Mouse (Mus musculus) midbrain, embryonic 13.5 days (tissue): ENCODE results near the gene Wdfy3. TPM values are rescaled to one million over a fixed set of nuclear protein-coding genes. Genes with fewer than 3 reads are reported as not detected.
"Not testable (repeated sequence)": the region's sequence is repeated elsewhere in the genome, so short reads cannot be mapped to it uniquely, and the experiment has no call there.

ENCODE experiments used
- ATAC-seq: fragments of 200-750 bp; cut with Nextera tagmentation; 2 replicates; pipeline ENCODE4 v1.8.0; 2017; ENCODE audit warnings: mild to moderate bottlenecking, moderate TSS enrichment, moderate library complexity
- H3K27ac ChIP-seq: fragments of 300-500 bp; sonication (generic); 2 replicates; pipeline ENCODE4 v1.5.1; 2015; ENCODE audit warnings: inconsistent platforms, mild to moderate bottlenecking, moderate library complexity
- H3K27me3 ChIP-seq: fragments of 300-500 bp; sonication (generic); 2 replicates; pipeline ENCODE4 v1.6.1; 2015; ENCODE audit warnings: mild to moderate bottlenecking, inconsistent platforms
- H3K36me3 ChIP-seq: fragments of 300-500 bp; sonication (generic); 2 replicates; pipeline ENCODE4 v1.6.1; 2015; ENCODE audit warnings: mild to moderate bottlenecking, inconsistent platforms
- H3K4me1 ChIP-seq: fragments of 300-500 bp; sonication (generic); replicated peaks from 2 replicates; pipeline ENCODE4 v1.6.1; 2015; ENCODE audit warnings: inconsistent platforms
- H3K4me2 ChIP-seq: fragments of 300-500 bp; sonication (generic); replicated peaks from 2 replicates; pipeline ENCODE4 v1.6.1; 2015; ENCODE audit warnings: moderate library complexity, mild to moderate bottlenecking, inconsistent platforms
- H3K4me3 ChIP-seq: fragments of 300-500 bp; sonication (generic); replicated peaks from 2 replicates; pipeline ENCODE4 v1.5.1; 2015; ENCODE audit warnings: mild to moderate bottlenecking, inconsistent platforms
- H3K9ac ChIP-seq: fragments of 300-500 bp; sonication (generic); replicated peaks from 2 replicates; pipeline ENCODE4 v1.6.1; 2015; ENCODE audit warnings: mild to moderate bottlenecking, inconsistent platforms
- H3K9me3 ChIP-seq: fragments of 300-500 bp; sonication (generic); 2 replicates; pipeline ENCODE4 v1.6.1; 2016; ENCODE audit warnings: mild to moderate bottlenecking, inconsistent platforms
- WGBS: fragments of 180-500 bp; shearing (Covaris S2); methylation state at CpG from one replicate; pipeline ENCODE4 v1.1.7; 2015; 5-methylcytosine and 5-hydroxymethylcytosine counted together
- polyA plus RNA-seq: library from polyadenylated mRNA; unstranded; fragments of >200 nt; fragmentation: Nextera tagmentation; extraction: Ambion mirVana; gene quantifications from 2 replicates; pipeline ENCODE4 v1.2.1, GENCODE M21; 2015

Wdfy3 gene
- polyA plus RNA-seq, 1 experiment from 2014 or later: 33.6 TPM

DNA sequence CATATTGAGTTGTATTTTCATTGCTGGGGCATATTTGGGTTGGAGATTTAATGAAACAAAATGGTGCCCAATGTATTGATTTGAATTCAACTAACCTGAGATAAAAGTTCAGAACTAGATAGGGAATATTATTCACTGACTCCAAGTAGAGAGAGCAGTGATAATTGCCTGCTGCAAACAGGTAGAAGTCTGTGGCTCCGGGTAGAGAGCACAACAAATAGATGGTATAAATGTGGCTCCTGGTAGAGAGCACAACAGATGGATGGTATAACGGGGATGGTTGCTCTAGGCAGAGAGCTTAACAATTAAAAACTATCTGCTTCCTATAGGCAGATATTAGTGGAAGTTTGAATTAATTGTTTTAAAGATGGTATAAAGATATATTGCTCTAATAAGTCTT is 232.1 kb downstream of the Wdfy3 start:
- not testable (repeated sequence) for H3K4me2 ChIP-seq, H3K9me3 ChIP-seq, H3K27me3 ChIP-seq, H3K4me3 ChIP-seq, H3K4me1 ChIP-seq, H3K27ac ChIP-seq, ATAC-seq, H3K9ac ChIP-seq
- H3K36me3 ChIP-seq: peaks cover 83% of the 10 kb centered on the region
- 96% methylated on average over 2 of the region's 2 CpGs for WGBS

DNA sequence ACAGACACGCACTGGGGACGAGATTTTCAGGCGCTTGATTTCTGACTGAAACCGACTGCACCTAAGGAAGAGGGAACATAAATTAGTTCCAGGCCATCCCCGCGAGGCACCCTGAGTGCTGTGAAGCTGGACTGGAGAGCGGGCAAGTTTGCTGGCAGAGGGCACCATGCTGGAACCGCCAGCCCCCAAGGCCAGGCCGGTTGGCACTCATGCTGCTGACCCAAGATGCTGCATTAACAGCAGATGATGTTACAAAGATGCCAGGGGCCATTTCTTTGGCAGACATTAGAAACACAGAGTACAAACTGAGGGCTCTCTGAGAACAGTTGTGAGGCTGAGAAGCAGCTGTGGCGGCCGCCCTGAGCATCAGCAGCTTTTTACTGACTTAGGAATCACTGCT is 233.5 kb downstream of the Wdfy3 start:
- Histone ChIP-seq H3K4me3 (no peak overlapping the region), H3K9me3 (no peaks in the 10 kb centered on the region), H3K27me3 (no peaks in the 10 kb centered on the region), H3K4me2 (no peak overlapping the region), H3K36me3 (peaks cover 79% of the 10 kb centered on the region), H3K9ac (no peak overlapping the region), H3K4me1 (no peaks in the 10 kb centered on the region), H3K27ac (no peak overlapping the region; the same call in 1 of the 2 replicates)
- ATAC-seq: no peak
- WGBS: 94% methylated on average over 11 of the region's 11 CpGs

- Histone ChIP-seq H3K9me3 (no peaks in the 10 kb centered on the region), H3K4me1 (no peaks in the 10 kb centered on the region), H3K4me2 (no peak overlapping the region), H3K4me3 (no peak overlapping the region), H3K27ac (no peak overlapping the region), H3K9ac (no peak overlapping the region), H3K36me3 (peaks cover 57% of the 10 kb centered on the region), H3K27me3 (no peaks in the 10 kb centered on the region)
- ATAC-seq: no peak
- WGBS: 56% methylated on average over 8 of the region's 8 CpGs
Measured at GRCm38 (mm10) chr5:101833875-101834274, 235.8 kb downstream of the Wdfy3 start.

- no peaks in the 10 kb centered on the region for H3K9me3 ChIP-seq
- no peaks in the 10 kb centered on the region for H3K27me3 ChIP-seq
- H3K4me1 ChIP-seq: no peaks in the 10 kb centered on the region
- no peak for ATAC-seq
- no peak overlapping the region for H3K4me2 ChIP-seq
- peaks cover 48% of the 10 kb centered on the region for H3K36me3 ChIP-seq
- no peak overlapping the region for H3K9ac ChIP-seq
- no peak overlapping the region for H3K27ac ChIP-seq
- no peak overlapping the region for H3K4me3 ChIP-seq
- 97% methylated on average over 5 of the region's 5 CpGs for WGBS
Measured at GRCm38 (mm10) chr5:101832991-101833390, 236.7 kb downstream of the Wdfy3 start.

DNA sequence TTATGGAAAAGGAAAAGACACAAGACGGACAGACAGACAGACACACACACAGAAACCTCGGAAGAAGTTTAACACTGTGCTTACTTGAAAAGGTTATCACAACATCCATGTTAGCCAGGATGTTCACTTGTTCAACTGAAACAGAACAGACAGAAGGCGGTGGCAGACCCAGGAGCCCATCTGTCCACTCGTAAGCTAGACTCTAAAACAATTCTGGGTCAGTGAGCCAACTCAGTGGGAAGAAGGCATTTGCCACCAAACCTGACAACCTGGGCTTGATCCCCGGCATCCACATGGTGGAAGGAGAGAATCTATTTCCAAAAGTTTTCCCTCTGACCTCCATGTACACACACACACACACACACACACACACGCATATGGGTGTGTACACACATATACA is 237.7 kb downstream of the Wdfy3 start:
- peaks cover 40% of the 10 kb centered on the region for H3K36me3 ChIP-seq
- no peaks in the 10 kb centered on the region for H3K9me3 ChIP-seq
- no peak overlapping the region for H3K27ac ChIP-seq
- no peak overlapping the region for H3K4me3 ChIP-seq
- 95% methylated on average over 6 of the region's 6 CpGs for WGBS
- H3K4me2 ChIP-seq: no peak overlapping the region
- no peak overlapping the region for H3K9ac ChIP-seq
- H3K4me1 ChIP-seq: peaks cover 5% of the 10 kb centered on the region
- no peaks in the 10 kb centered on the region for H3K27me3 ChIP-seq
- ATAC-seq: no peak

DNA sequence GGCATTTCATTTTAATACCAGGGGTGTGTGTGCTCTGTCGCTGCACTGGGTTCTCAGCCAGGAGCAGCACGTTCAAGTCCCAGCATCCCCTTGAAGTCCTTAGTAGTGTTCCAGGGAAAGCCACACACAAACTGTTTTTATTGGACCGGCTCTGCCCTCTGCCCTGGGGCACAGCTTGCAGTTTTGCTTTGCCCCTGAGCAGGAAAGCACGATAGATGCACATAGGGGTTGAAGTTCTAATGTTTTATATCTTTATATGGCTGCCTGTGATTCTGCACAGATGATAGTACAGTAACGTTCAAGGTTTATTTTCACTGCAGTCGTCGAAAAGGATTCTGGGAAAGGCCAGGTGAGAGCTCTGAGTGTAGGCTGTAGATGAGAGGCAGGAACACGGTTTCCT is 239.5 kb downstream of the Wdfy3 start:
- 88% methylated on average over 8 of the region's 8 CpGs for WGBS
- no peak for ATAC-seq

DNA sequence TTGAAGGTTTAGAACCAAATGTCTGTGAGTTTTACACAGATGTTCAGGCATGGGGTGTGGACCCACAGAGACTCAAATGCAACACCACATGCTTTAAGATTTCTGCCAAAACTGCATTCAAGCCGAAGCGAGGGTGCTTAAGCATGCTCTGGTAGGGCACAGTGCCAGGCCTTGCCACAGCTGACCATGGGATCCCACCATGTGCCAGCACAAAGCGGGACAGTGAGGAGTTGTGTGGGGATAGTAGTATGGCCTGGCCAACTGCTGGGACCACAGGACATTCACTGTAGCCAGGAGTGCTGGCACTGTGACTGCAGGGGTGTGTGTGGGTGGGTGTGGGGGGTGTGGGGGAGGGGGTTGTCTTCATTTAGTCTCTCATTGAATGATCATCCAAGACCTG is 240.8 kb downstream of the Wdfy3 start:
- 89% methylated on average over 3 of the region's 3 CpGs for WGBS
- Histone ChIP-seq H3K4me2 (no peak overlapping the region), H3K9me3 (no peaks in the 10 kb centered on the region), H3K4me3 (no peak overlapping the region), H3K27me3 (peaks cover 3% of the 10 kb centered on the region; the same call in 1 of the 2 replicates), H3K36me3 (peaks cover 17% of the 10 kb centered on the region), H3K27ac (no peak overlapping the region), H3K9ac (no peak overlapping the region), H3K4me1 (peaks cover 21% of the 10 kb centered on the region)
- ATAC-seq: no peak

More for the DNA sequence above, 239.5 kb downstream of the Wdfy3 start:
- no peaks in the 10 kb centered on the region; the same call in 1 of the 2 replicates for H3K27me3 ChIP-seq
- no peak overlapping the region for H3K27ac ChIP-seq
- H3K4me1 ChIP-seq: peaks cover 20% of the 10 kb centered on the region
- peaks cover 25% of the 10 kb centered on the region for H3K36me3 ChIP-seq
- no peak overlapping the region for H3K4me2 ChIP-seq
- H3K9me3 ChIP-seq: no peaks in the 10 kb centered on the region
- no peak overlapping the region for H3K4me3 ChIP-seq
- no peak overlapping the region for H3K9ac ChIP-seq

GRCm38 (mm10) chr5:101827477-101827876 is 242.2 kb downstream of the Wdfy3 start:
- Histone ChIP-seq H3K4me2 (no peak overlapping the region), H3K36me3 (peaks cover 9% of the 10 kb centered on the region; the same call in 1 of the 2 replicates), H3K9ac (no peak overlapping the region), H3K4me1 (peaks cover 21% of the 10 kb centered on the region), H3K4me3 (no peak overlapping the region), H3K27me3 (peaks cover 7% of the 10 kb centered on the region; the same call in 1 of the 2 replicates), H3K27ac (no peak overlapping the region), H3K9me3 (no peaks in the 10 kb centered on the region)
- 46% methylated on average over 12 of the region's 12 CpGs for WGBS
- no peak for ATAC-seq

- 7% methylated on average over 15 of the region's 15 CpGs for WGBS
- Histone ChIP-seq H3K4me3 (peak overlapping the region; percentile 19; the same call in 1 of the 2 replicates), H3K27ac (peak overlapping the region; percentile 60)
Measured at GRCm38 (mm10) chr5:101826531-101826970, 243.2 kb downstream of the Wdfy3 start.

GRCm38 (mm10) chr5:101825111-101825911 is 244.4 kb downstream of the Wdfy3 start:
- Histone ChIP-seq H3K36me3 (no peaks in the 10 kb centered on the region), H3K9me3 (no peaks in the 10 kb centered on the region), H3K27ac (no peak overlapping the region; the same call in 1 of the 2 replicates), H3K4me1 (peaks cover 21% of the 10 kb centered on the region), H3K27me3 (peaks cover 9% of the 10 kb centered on the region; the same call in 1 of the 2 replicates), H3K4me2 (no peak overlapping the region; the same call in 1 of the 2 replicates), H3K4me3 (no peak overlapping the region), H3K9ac (no peak overlapping the region)
- no peak for ATAC-seq
- WGBS: 17% methylated on average over 13 of the region's 13 CpGs

More at GRCm38 (mm10) chr5:101826531-101826970, 243.2 kb downstream of the Wdfy3 start:
- peaks cover 9% of the 10 kb centered on the region; the same call in 1 of the 2 replicates for H3K27me3 ChIP-seq
- no peaks in the 10 kb centered on the region for H3K9me3 ChIP-seq
- no peaks in the 10 kb centered on the region for H3K36me3 ChIP-seq
- peaks cover 21% of the 10 kb centered on the region for H3K4me1 ChIP-seq
- peak overlapping the region; percentile 50 for H3K4me2 ChIP-seq
- peak overlapping the region; percentile 44 for H3K9ac ChIP-seq
- peak; percentile 89 for ATAC-seq

DNA sequence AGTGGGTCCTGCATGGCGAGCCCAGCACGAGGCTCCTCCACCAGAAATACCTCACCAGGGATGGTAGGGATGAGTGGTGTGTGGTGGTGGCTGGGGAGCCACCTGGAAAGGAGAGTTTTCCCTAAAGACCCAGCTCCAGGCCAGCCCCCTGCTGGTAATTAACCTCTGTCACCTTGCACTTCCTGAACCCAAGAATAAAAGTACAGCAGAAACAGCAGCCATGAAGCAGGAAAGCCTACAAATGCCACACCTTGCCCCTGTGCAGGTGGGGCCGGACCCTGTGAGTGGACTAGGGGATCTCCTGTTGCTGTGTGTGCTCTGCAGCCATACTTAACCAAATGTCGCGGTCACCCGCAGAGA is 247.4 kb downstream of the Wdfy3 start:
- H3K4me2 ChIP-seq: no peak overlapping the region
- H3K9me3 ChIP-seq: no peaks in the 10 kb centered on the region
- H3K27me3 ChIP-seq: peaks cover 9% of the 10 kb centered on the region; the same call in 1 of the 2 replicates
- no peak overlapping the region for H3K27ac ChIP-seq
- WGBS: 61% methylated on average over 6 of the region's 6 CpGs
- peaks cover 18% of the 10 kb centered on the region for H3K4me1 ChIP-seq
- ATAC-seq: no peak
- no peak overlapping the region for H3K9ac ChIP-seq
- no peak overlapping the region for H3K4me3 ChIP-seq
- no peaks in the 10 kb centered on the region for H3K36me3 ChIP-seq

GRCm38 (mm10) chr5:101821491-101822310 is 248.0 kb downstream of the Wdfy3 start:
- peaks cover 12% of the 10 kb centered on the region for H3K4me1 ChIP-seq
- no peaks in the 10 kb centered on the region for H3K36me3 ChIP-seq
- no peaks in the 10 kb centered on the region for H3K9me3 ChIP-seq
- no peak for ATAC-seq
- no peak overlapping the region for H3K4me2 ChIP-seq
- peaks cover 9% of the 10 kb centered on the region; the same call in 1 of the 2 replicates for H3K27me3 ChIP-seq
- H3K27ac ChIP-seq: no peak overlapping the region
- WGBS: 62% methylated on average over 17 of the region's 17 CpGs
- H3K4me3 ChIP-seq: no peak overlapping the region
- no peak overlapping the region for H3K9ac ChIP-seq
